Mouse (Mus musculus): Measurements from ENCODE around the gene Olfr1302. TPM values are rescaled to one million over a fixed set of nuclear protein-coding genes. Genes with fewer than 3 reads are reported as not detected.

Gene Olfr1302
- total RNA-seq (2023) = not detected

DNA sequence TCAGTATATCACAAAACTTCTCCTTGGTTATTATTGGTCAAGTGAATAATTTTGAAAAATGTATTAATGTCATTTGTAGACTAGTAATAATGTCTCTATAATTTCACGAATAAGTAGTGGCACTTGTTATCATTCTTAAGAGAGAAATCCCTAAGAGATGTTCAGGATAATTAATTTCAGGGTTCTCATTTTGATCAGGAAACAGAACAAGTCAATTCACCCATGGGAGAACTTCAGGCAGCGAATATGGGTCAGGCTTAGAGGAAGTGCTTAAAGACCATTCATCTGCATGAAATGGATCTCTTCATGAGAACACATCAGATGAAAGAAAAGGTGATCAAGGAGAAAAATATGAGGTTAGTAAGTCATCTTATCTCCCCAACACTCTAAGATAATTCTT, at the start of gene Olfr1302:
Olfr1302 (plus strand) TSS at position 301 of the 400 bp plus-strand sequence.

DNA sequence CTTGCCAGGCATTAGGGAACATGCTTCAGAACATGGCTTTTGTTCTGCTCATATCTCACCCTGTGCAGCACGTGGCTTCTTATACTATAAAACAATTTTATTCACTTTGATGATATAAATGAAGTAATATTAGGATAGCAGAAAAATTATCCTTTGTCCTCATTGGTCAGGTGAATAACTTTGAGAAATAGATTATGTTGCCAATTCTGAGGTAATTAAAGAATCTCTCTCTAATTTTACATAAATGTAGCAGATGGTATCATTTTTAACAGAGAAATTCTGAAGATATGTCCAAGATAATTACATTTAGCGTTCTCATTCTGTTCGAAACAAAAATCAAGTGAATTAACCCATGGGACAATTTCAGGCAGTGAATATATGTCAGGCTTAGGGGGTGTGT, 26.5 kb upstream of the Olfr1302 start, which contains the start of gene Olfr1301:
Olfr1301 (plus strand) TSS at position 301 of the 400 bp plus-strand sequence.

DNA sequence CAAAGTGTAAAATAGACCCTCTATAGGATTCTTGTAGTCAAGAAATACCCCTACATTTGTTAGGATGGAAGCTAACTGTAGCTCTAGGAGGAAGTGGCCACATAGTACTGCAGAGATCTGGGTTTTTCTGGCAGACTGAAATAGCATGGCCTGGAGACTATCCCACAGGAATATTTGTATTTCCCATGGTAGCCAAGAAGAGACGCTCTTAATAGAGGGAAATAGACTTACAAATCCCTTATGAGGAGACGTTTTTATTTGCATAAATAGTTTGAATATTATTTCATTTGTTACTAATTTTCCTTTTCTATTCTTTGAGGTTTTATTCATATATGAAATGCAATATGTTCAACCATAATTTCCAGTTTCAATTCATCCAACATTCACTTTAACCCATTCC, 43.0 kb downstream of the Olfr1302 start, which contains the start of gene Olfr1303:
Olfr1303 (minus strand) TSS at position 101 of the 400 bp plus-strand sequence.

Other genes with a start within 250 kb of the Olfr1302 start
- gene Olfr1294, start 237.1 kb upstream of the Olfr1302 start, total RNA-seq (2023) = not detected
- not detected for gene Olfr1295, start 207.7 kb upstream of the Olfr1302 start, total RNA-seq (2023)
- gene Olfr1297, start 150.9 kb upstream of the Olfr1302 start, total RNA-seq (2023) = not detected
- not detected for gene Olfr1298, start 128.2 kb upstream of the Olfr1302 start, total RNA-seq (2023)
- gene Olfr1299, start 116.0 kb upstream of the Olfr1302 start, total RNA-seq (2023) = not detected
- gene Olfr1301, start 26.4 kb upstream of the Olfr1302 start, total RNA-seq (2023) = not detected
- gene Olfr1303, start 42.9 kb downstream of the Olfr1302 start, total RNA-seq (2023) = not detected
- gene Olfr1305, start 99.7 kb downstream of the Olfr1302 start, total RNA-seq (2023) = not detected
- not detected for gene Olfr1306, start 138.8 kb downstream of the Olfr1302 start, total RNA-seq (2023)
- gene Olfr1307, start 172.0 kb downstream of the Olfr1302 start, total RNA-seq (2023) = under 1 TPM; 0.15 to 0.17 TPM
- gene Olfr1308, start 187.5 kb downstream of the Olfr1302 start, total RNA-seq (2023) = not detected
- not detected for gene Olfr1309, start 212.9 kb downstream of the Olfr1302 start, total RNA-seq (2023)
- not detected for gene Olfr1310, start 235.3 kb downstream of the Olfr1302 start, total RNA-seq (2023)
- not detected for gene Olfr1311, start 247.0 kb downstream of the Olfr1302 start, total RNA-seq (2023)

Measured in T-cell, adult 66 days (primary cell).